Mouse (Mus musculus): ENCODE results near the gene Eif3d.

Eif3d gene

DNA sequence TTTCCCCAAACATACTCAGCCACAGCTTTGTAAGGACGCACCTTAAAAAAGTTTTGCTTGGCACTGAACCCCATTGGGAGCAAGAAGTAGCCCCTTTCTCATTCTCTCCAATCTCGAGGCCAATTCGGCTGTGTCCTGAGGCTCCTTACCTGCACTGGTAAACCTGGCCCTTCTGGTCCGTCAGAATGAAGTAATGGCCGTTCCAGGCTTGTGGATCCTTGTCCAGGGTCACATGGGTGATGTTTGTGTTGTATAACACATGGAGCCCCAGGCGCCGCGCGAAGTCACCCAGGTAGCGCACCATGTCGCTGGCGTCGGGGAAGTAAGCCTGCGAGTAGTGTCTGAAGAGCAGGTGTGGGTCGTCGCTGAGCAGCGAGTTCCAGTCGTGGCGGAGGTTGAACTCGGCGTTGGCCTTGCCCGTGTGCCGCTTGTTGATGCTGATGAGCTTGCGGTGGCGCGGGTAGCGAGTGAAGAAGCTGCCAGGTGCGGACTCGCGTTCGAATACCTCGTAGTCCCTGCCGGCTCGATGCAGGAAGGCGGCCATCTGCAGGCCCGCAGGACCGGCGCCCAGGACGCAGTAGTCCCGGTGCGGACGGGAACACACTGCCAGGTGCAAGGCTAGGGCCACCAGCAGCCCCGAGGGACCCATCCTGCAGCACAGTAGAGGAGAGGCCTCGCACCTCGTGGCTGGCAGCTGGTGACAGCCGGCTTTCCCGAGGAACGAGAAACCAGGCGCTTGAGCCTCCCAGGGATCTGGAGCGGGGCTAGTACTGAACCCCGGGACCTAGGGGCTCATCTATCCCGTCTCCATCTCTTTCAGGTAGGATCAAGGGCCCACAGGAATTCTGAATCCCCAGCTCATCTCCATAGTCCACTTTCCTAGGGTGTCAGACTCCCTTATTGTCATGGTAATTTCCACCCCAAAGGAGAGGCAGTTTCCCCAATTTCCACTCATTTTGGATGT, 14.9 kb downstream of the Eif3d start:
- in situ Hi-C loops (cut with MboI, MseI), result loop anchor here (25.0 kb wide), 2 partner anchors 982 to 1732 kb away; partner anchors contain the start of genes Gtpbp1 (in 1 of the 2), Josd1 (in 1 of the 2), Lgals1 (in 1 of the 2) and Nol12 (in 1 of the 2)

DNA sequence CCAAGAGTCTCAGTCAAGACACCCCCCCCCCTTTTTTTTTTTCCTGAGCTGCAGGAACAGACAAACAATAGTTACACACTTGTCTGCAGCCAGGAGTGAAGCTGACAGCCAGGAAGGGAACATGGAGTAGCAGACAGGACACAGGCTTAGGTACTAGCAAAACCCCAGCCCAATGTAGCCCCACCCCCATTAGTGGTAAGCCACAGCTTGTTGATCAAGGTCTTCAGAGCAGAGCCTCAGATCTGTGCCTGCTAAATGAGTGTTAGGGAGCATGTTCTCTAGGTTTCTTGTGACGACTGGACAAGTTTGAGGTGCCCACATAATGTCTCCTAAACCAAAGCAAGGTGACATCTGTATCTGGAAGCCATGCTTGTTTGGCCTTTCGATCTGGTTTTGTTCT, 16.3 kb downstream of the Eif3d start:
- in situ Hi-C loops (cut with MboI, MseI), result loop anchor here (25.0 kb wide), 2 partner anchors 983 to 1733 kb away; partner anchors contain the start of genes Gtpbp1 (in 1 of the 2), Josd1 (in 1 of the 2), Lgals1 (in 1 of the 2) and Nol12 (in 1 of the 2)

DNA sequence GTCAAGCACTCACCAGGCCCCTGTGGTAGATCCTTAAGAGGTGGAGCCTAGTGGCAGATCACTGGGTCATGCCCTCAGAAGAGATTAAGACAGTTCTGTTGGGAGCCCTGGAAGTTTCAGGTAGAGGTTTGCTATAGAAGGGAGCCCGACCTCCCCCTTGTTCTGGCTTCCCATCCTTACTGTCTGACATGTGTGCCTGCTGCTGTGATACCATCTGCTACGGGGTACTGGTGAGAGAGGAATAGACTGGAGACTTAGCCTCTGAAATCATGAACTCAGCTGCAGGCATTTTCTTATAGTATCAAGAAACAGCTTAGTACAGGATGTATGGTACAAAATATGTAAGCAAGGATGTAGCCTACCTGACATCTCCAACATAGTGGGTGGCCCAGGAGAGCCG, 17.7 kb downstream of the Eif3d start:
- in situ Hi-C loops (cut with MboI, MseI), result loop anchor here (25.0 kb wide), 2 partner anchors 984 to 1734 kb away; partner anchors contain the start of genes Gtpbp1 (in 1 of the 2), Josd1 (in 1 of the 2), Lgals1 (in 1 of the 2) and Nol12 (in 1 of the 2)

DNA sequence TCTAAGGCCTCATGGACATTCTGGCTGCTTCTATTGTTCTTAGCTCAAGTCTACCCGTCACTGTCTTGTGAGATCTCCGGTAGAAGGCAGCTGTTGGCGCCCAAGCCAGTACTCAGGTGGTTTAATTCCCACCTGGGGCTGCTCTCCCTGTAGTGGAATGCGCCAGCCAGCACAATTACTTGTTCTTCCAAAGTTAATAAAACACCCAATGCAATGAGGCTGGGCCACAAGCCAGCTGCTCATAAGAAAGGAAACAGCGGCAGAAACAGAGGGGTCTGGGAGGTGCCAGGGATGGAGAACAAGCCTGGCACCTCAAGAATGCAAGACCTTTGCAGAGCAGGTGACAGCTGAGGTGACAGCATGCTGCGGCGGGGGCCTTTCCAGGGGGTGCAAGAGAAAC, 21.6 kb downstream of the Eif3d start:
- in situ Hi-C loops (cut with MboI, MseI), result no loop called here

DNA sequence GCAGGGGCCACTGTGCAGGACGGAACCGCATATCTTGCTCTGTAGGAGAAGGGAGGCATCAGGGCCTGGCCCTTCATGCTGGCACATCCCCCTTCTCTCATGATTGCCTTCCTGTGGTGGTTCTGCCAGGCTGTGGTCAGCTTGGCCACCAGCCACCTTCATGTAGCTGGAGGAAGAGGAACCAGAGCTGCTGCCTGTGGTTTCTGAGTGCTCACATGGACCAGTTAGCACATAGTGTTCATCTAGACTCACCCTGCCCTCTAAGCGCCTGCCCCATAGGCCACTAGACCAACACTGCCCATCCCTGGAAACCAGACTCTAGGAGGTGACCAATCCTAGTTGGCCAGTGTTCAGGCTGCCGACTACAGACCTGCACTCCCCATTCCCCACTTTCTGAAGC, 24.9 kb downstream of the Eif3d start:
- in situ Hi-C loops (cut with MboI, MseI), result no loop called here

DNA sequence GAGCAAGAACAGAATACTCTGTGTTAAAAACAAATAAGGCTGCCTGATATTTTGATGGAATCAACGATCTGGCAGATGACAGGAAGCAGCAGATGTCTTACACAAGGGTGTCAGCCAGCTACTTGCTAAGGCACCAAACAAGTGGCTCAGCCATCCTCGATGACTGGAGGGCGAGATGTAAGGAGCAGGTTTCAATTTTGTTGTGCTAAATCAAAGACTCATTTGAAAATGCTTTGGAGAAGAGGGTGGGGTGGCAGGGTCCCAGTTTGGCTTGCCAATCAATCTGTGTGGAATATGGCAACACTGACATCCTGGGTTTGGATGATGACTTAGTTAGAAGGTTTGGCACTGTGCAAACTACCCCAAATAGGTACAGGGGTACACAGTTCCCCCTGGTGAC, 29.1 kb downstream of the Eif3d start:
- in situ Hi-C loops (cut with MboI, MseI), result no loop called here

DNA sequence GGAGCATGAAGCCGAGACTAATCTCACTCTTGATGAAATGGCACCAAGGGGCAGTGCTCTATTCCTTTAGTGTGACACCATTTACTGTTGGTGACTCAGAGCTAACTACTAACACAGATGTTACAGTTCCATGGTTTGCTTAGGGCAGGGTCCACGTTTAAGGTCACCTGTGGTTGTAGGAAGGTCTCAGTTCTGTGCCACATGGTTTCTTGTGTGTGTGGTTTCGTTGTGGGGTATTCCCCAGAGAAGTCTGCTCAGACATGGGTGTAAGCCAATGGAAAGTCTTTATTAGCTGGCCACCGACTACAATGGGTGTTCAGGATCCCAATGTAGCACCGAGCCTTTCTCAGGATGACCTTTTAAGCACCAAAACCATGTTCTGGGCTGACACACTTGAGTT, 32.1 kb downstream of the Eif3d start:
- in situ Hi-C loops (cut with MboI, MseI), result no loop called here

DNA sequence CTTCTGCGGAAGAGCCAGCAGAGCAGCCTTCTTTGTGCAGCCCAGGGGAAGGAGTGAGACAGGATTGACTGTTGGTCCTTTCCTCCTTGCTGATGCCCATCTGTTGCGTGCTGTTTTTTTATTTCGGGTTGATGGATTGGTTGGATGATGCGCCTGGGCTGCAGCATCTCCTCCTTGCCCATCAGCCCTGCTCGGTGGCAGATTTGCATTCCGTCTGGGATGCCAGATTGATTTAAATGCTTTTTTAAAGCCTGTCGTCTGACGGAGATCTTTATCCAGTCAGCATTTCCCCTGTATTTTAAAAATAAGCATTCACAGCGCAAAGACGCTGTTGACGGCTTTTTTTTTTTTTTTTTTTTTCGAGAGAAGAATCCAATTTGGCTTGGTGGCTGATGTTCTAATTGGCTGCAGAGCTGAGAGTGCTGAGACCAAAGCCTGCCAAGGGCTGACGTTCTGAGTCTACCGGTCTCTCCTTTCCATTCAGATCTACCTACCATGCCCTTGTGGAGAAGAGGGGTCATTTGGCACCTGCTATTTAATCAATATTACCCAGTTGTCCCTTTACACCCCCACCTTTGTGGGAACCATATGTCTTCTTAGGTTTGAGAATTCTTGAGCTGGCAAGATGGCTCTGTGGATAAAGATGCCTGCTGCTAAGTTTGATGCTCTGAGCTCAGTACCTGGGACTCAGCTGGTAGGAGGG, 34.8 kb downstream of the Eif3d start:
- in situ Hi-C loops (cut with MboI, MseI), result no loop called here

DNA sequence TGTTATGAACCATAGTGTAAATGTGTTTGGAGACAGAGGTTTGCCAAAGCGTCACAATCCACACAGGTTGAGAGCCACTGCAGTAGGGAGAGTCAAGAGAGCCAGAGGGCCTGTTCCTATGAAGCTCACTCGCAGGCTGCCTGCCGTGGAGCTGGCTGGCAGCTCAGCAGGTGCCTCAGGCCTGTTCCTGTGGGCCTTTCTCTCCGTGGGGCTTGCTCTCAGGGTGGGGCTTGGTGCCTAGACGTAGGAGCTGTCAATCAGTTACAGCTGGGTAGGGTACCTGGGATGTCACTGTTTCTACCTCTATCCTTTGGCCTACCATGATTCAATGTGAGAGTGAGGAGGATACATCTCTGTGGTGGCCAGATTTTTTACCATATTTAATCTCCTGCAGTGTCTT, 35.6 kb downstream of the Eif3d start:
- in situ Hi-C loops (cut with MboI, MseI), result no loop called here

DNA sequence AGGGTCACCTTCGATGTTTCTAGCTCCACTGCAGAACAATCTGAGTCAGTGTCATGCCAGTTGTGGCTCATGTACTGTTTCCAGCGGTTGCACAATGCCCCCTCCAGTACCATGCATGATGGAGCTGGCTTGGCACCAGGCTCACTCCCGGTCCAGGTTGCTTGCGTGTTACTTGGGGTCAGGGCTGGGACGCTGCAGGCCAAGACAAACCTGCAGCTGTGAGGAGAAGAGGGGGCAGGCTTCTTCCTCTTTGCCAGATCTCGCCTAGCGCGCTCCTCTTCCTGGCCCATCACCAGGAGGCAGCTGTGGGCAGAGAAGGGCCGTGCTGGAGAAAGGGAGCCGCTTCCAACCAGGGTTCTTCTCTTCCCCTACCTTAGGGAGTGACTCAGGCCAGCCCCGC, 36.3 kb downstream of the Eif3d start:
- in situ Hi-C loops (cut with MboI, MseI), result no loop called here

DNA sequence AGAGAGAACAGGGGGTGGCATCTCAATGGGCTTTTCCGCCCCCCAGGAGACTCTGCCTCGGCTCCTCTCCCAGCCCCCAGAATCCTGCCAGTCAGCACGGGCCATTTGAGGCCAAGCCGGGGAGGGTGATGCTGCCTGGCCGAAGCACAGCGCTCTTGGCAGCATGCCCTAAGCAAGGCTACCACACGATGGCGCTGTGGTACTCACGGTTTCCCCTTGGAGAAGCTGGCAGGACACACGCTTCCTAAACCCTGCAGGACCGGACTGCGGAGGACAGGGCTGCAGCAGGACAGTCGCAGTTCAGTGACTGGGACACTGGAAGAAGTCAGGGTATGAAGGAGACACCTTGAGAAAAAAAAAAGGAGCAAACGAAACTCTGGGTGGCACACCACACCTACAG, 36.8 kb downstream of the Eif3d start:
- in situ Hi-C loops (cut with MboI, MseI), result no loop called here

DNA sequence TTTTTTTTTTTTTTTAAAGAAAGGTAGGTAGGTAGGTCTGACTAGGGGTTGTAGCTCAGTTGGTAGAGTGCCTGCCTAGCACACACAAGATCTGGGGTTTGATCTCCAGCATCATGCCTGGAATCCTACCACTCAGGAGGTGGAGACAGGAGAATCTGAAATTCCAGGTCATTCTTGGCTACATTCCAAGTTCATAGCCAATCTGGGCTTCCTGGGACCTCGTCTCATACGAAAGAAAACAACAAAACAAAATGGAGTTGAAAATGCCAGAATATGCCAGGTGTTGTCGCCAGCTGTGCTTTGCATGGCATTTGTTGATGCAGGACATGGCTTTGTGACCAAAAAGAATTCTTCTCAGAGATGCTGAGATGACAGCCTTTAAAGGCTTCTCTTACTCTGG, 37.4 kb downstream of the Eif3d start:
- in situ Hi-C loops (cut with MboI, MseI), result no loop called here

DNA sequence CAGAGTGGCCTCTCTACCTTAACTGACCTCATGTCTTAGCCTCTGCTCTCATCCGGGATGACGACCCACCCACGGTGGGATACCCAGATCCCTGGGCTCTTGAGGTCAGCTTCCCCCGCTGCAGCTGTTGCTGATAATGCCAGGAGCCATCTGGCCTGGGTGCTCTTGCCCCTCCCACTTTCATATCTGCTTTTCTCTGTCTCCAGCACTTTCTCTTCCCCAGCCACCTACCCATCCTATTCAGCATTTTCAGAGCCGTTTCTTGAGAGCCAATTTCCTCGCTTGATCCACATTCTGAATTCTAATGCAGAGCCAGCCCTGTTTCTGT, 39.0 kb downstream of the Eif3d start:
- in situ Hi-C loops (cut with MboI, MseI), result no loop called here

DNA sequence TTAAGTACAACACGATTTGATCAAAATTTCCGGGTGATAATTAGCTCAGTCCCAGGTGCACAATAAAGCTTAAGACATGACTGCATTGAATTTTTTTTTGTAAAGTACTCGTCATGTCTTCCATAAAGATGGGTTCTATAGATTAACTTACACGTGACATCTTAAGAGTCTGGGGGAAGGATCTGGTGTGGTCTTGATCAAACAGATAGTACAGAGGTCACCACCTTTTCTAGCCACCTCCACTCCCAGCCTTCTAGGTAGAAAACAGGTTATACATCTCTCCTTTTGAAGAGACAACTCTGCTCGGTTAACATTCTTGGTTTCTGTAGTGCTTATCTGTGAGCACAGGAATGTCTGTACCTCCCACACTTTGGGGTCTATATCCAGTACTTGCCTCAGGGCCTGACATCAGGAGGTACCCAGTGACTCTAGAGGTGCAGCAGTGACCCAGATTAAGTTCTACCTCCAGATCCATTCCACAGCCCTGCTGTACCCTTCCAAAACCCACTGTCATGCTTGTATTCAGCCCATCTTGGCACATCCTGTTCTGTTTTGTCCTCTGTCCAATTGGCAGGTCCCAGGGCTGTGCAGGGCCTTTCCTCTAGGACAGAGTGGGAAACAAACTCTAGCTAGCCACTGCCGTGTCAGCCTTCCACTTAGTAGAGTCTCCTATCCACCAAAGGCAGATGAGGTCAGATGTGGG, 39.5 kb downstream of the Eif3d start:
- in situ Hi-C loops (cut with MboI, MseI), result no loop called here

DNA sequence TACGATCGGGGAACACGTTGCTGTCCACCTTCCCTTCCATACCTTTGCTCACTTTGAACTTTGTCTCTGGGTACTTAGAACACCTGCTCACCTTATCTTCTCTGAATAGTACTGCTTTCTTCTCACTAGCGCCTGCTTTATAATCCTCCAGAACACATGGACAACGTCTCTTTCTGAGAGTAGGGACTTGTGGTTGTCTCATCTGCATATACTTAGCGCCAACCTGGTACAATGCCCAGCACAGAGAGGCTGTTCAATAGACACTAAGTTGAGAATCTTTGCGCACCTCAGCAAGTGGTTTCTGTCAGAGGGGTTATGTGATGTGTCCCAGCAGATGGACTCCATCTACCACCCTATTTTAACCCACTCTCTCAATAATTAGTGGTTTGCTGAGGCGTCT, 40.8 kb downstream of the Eif3d start:
- in situ Hi-C loops (cut with MboI, MseI), result no loop called here

DNA sequence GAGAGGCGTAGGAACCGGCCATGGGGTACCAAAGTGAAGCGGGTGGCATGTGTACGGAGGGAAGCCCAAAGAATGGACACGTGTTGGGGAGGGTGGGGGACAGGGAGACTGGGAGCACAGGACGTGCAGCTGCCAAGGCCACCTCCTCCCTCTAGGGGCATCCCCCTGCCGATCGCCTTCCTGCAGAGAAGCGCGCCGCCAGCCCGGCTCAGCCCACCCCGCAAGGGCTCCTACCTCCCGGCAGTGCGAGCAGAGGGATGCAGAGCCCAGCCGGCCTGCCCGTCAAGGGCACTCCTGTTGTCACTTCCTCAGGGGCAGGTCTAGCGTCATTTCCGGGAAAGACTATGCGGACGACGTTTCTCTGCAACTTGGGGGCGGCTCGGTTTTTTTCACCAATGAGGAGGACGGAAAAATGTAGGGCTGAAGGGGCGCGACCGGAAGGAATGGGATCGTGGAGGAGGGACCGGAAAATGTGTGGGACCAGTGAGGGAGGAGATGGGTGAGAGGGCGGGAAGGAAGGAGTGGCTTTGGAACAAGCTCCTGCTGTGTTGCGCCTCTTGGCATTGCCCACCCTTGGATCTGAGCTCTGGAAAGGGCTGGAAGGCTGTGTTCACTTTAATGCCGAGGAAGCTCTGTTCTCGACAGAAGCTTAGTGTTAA, 41.8 kb downstream of the Eif3d start, which contains the start of gene Txn2:
Txn2 (minus strand) TSS at position 334 of the 659 bp plus-strand sequence.
- in situ Hi-C loops (cut with MboI, MseI), result no loop called here

DNA sequence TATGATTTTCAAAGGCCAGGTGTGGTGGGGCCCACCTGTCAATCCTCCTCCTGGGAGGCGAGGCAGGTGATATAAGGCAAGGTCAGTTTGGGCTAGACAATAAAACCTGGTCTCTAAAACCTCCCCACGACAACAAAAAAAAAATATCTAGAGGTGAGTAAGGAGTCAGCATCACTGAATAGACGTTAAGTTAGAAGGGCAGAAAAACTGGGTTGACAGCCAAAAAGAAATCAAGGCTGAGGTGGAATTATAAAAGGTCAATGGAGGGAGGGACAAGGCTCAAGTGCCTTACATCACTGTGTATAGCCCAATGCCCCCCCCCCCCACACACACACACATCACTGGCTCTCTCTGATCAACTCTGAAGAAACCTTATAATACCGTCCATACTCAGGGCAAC, 42.5 kb downstream of the Eif3d start:
- in situ Hi-C loops (cut with MboI, MseI), result no loop called here

DNA sequence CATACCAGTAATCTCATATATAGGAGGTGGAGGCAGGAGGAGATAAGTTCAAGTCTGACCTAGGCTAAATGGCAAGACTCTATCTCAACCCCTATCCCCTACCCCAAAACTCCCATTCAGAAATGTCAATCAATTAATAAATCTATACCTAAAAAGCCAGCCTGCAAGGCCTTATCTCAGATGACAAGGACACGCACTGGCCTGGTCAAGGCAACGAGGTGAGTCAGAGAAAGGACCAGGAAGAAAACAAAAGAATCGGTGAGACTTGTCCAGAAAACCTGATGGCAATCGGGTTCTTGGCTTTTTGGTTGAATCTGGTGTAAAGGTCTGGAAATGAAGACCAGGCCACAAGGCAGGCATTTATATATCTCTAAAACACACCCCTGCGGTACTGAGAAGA, 43.7 kb downstream of the Eif3d start:
- in situ Hi-C loops (cut with MboI, MseI), result no loop called here

DNA sequence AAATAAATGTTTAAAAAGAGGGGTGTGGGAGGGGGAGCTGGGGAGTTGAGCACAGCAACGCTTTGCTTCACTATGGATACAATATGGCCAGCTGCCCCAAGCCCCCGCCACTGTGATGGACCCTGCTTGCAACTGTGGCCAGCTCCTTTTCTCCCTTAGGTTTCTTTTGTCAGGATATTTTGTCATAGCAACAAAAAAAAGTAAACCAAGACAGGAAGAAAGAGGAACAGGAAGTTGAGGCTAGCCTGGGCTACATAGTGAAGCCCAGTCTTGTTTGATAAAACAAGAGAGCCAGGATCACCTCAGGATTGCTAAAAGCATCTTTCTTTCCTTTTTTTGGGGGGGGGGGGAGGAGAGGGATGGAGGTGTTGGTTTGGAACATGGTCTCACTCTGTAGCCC, 45.4 kb downstream of the Eif3d start:
- in situ Hi-C loops (cut with MboI, MseI), result no loop called here

DNA sequence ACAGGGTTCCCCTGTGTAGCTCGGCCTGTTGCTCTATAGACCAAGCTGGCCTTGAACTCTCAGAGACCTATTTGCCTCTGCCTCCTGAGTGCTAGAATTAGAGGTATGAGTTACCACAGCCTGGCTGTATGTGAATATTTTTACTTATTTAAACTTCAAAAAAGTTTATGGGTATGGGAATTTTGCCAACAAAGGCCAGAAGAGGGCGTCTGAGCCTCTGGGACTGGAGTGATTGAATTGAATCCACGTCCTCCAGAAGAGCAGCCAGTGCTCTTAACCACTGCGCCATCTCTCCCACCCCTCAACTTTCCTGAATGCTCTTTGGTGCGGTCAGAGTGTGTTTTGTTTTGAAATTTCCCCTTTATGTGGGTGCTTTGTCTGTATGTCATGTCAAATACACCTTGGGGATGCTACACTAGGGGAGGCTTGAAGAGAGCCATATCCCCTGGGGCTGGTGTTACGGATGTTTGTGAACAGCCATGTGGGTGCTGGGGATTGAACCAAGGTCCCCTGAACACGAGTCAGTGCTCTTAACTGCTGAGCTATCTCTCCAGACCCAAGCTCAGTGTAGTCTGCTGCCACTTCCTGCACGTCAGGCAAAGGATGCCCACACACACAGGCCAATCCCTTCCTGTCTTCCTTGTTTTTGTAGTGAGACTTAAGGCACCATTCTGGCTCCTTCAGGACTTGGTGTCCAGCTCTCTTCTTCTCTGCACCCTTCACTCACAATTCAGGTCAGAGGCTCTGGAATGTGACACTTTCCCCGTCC, 47.2 kb downstream of the Eif3d start:
- in situ Hi-C loops (cut with MboI, MseI), result loop anchor here (5.0 to 25.0 kb wide), 2 partner anchors 66 to 511 kb away; partner anchors contain the start of gene Apol9a (in 2 of the 2)
